Mouse (Mus musculus) ES-E14 (cell line): ENCODE data around the gene Hdac11. TPM values are rescaled to one million over a fixed set of nuclear protein-coding genes. Genes with fewer than 3 reads are reported as not detected.
A peak's percentile ranks its signal among the peaks of the same experiment; 100 is the strongest.

Source experiments
- DNase-seq: peaks from one replicate; pipeline ENCODE4 v3.0.0-alpha.2; 2013; ENCODE audit warnings: low read depth, low spot score
- H3K27ac ChIP-seq: 2 replicates; pipeline ENCODE4 v1.5.1; 2012; ENCODE audit warnings: low read depth, mild to moderate bottlenecking, low read length, moderate library complexity, mixed read lengths; ENCODE audit not compliant: poor library complexity, insufficient read depth, severe bottlenecking
- H3K36me3 ChIP-seq: 2 replicates; pipeline ENCODE4 v1.6.1; 2012; ENCODE audit warnings: mild to moderate bottlenecking, low read length, moderate library complexity, mixed read lengths; ENCODE audit not compliant: control insufficient read depth, poor library complexity, insufficient read depth, severe bottlenecking
- H3K4me1 ChIP-seq, 2 experiments: fragments of 150-350 bp in 1 of 2; sonication (generic) in 1 of 2; 2 replicates each; pipeline ENCODE4 v1.6.1; 2012; ENCODE audit warnings: low read length in 2 of 2, mild to moderate bottlenecking in 1 of 2, mixed read lengths in 1 of 2; ENCODE audit not compliant: control insufficient read depth in 2 of 2, insufficient read depth in 2 of 2, poor library complexity in 1 of 2
- H3K4me3 ChIP-seq, 2 experiments: fragments of 150-350 bp in 1 of 2; sonication (generic) in 1 of 2; 2 replicates each; pipeline ENCODE4 v1.5.1; 2012; ENCODE audit warnings: low read length in 2 of 2, low read depth in 1 of 2, mild to moderate bottlenecking in 1 of 2, mixed read lengths in 1 of 2; ENCODE audit not compliant: insufficient read depth in 1 of 2, poor library complexity in 1 of 2, severe bottlenecking in 1 of 2
- H3K9ac ChIP-seq: 2 replicates; pipeline ENCODE4 v1.6.1; 2012; ENCODE audit warnings: low read depth, mild to moderate bottlenecking, low read length, mixed read lengths; ENCODE audit not compliant: poor library complexity, insufficient read depth, severe bottlenecking
- H3K9me3 ChIP-seq: fragments of 150-350 bp; sonication (generic); 2 replicates; pipeline ENCODE4 v1.6.1; 2012; ENCODE audit warnings: low read depth, mild to moderate bottlenecking, low read length; ENCODE audit not compliant: control insufficient read depth, insufficient read depth
- CHD2 ChIP-seq: IDR thresholded peaks from 2 replicates; pipeline ENCODE4 v1.6.1; 2014; ENCODE audit warnings: mild to moderate bottlenecking, low read depth, low read length, inconsistent platforms
- HCFC1 ChIP-seq: IDR thresholded peaks from 2 replicates; pipeline ENCODE4 v1.6.1; 2012; ENCODE audit warnings: low read length, inconsistent platforms, borderline replicate concordance; ENCODE audit not compliant: insufficient read depth
- MAFK ChIP-seq: IDR thresholded peaks from 2 replicates; pipeline ENCODE4 v1.6.1; 2014; ENCODE audit warnings: mild to moderate bottlenecking, low read depth, low read length, inconsistent platforms; ENCODE audit not compliant: insufficient read depth
- ZC3H11A ChIP-seq: IDR thresholded peaks from 2 replicates; pipeline ENCODE4 v1.6.1; 2012; ENCODE audit warnings: low read depth, mild to moderate bottlenecking, inconsistent platforms, low read length, borderline replicate concordance
- ZNF384 ChIP-seq: IDR thresholded peaks from 2 replicates; pipeline ENCODE4 v1.6.1; 2012; ENCODE audit warnings: low read depth, low read length, inconsistent platforms
- in situ Hi-C, 2 experiments: fragments of 600-800 bp; cut with MboI; formaldehyde crosslinking; loops; one replicate each; pipeline ENCODE4 v1.15.1; 2025; ENCODE audit warnings: low sequenced_read_pairs in 2 of 2, inconsistent platforms in 1 of 2; ENCODE audit not compliant: unreplicated experiment in 2 of 2
- total RNA-seq: library from RNA; depleted of rRNA; stranded (reverse); fragments of 300-350 nt; gene quantifications from 2 replicates; pipeline ENCODE4 v1.2.3, GENCODE M21; 2012

Gene Hdac11
- total RNA-seq, 1 experiment, result 2.6 TPM

GRCm38 (mm10) chr6:91125228-91125585, 31.3 kb upstream of the Hdac11 start:
- no peak for TF ChIP-seq HCFC1
- in situ Hi-C loops, result no loop called here
- H3K36me3 ChIP-seq, result no peaks in the 10 kb centered on the region
- no peaks in the 10 kb centered on the region for H3K4me1 ChIP-seq
- no peak for DNase-seq
- no peaks in the 10 kb centered on the region for H3K9me3 ChIP-seq
- H3K27ac ChIP-seq, result no peak overlapping the region
- H3K9ac ChIP-seq, result no peak overlapping the region
- H3K4me3 ChIP-seq, result no peak overlapping the region

DNA sequence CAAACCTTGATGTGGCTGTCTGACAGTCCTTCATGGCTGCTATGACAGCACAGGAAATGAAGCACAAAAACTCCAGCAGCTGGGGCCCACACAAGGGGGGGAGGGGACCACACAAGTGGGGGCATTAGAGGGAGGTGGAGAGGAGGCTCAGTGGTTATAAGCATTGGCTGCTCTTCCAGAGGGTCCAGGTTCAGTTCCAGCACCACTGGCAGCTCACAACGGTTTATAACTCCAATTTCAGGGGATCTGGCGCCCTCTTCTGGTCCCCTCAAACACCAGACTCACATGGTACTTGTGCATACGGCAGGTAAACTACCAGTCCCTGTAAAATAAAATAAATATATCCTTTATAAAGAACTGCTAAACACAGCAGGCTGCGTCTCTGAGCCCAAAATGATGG, 27.5 kb upstream of the Hdac11 start:
- no peak overlapping the region for H3K9ac ChIP-seq
- H3K36me3 ChIP-seq, result no peaks in the 10 kb centered on the region
- H3K4me1 ChIP-seq, result no peaks in the 10 kb centered on the region
- TF ChIP-seq HCFC1, result no peak
- 0 out of 2 replicates have a peak, but pooled peaks have one; percentile 20 for TF ChIP-seq ZC3H11A
- no peak overlapping the region for H3K27ac ChIP-seq
- in situ Hi-C loops, result no loop called here
- no peak overlapping the region for H3K4me3 ChIP-seq
- H3K9me3 ChIP-seq, result no peaks in the 10 kb centered on the region
- DNase-seq, result no peak

DNA sequence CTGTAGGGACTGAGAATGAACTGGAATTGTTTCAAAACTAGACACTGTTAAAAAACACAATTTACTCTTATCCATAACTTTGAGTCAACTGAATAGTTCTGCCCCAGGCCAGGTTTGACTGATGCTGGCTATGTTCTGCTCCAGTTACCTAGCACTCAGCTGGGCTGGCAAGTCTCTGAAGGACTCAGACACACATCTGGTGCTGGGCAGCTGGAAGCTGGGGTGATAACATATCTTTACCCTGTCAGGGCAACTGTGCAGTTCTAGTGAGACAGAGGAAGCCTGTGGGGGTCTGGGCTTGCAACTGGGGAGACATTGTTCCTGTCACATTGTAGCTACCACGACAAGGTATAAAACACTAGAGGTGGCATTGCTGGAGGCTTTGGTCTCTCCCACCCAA, 25.6 kb upstream of the Hdac11 start:
- no peak for TF ChIP-seq MAFK
- TF ChIP-seq CHD2, result no peak
- TF ChIP-seq HCFC1, result no peak
- no peak for TF ChIP-seq ZNF384
- TF ChIP-seq ZC3H11A, result no peak
- Histone ChIP-seq H3K4me3 (no peak overlapping the region), H3K9me3 (no peaks in the 10 kb centered on the region), H3K27ac (no peak overlapping the region), H3K9ac (no peak overlapping the region), H3K4me1 (no peaks in the 10 kb centered on the region), H3K36me3 (no peaks in the 10 kb centered on the region)
- in situ Hi-C loops, result no loop called here
- DNase-seq, result no peak

GRCm38 (mm10) chr6:91137343-91137956, 19.0 kb upstream of the Hdac11 start:
- no peaks in the 10 kb centered on the region for H3K4me1 ChIP-seq
- no peaks in the 10 kb centered on the region for H3K9me3 ChIP-seq
- DNase-seq, result no peak
- in situ Hi-C loops, result no loop called here
- H3K4me3 ChIP-seq, result no peak overlapping the region
- TF ChIP-seq HCFC1 (no peak), MAFK (no peak), ZNF384 (no peak), CHD2 (no peak), ZC3H11A (no peak)
- H3K9ac ChIP-seq, result no peak overlapping the region
- no peaks in the 10 kb centered on the region for H3K36me3 ChIP-seq
- no peak overlapping the region for H3K27ac ChIP-seq

DNA sequence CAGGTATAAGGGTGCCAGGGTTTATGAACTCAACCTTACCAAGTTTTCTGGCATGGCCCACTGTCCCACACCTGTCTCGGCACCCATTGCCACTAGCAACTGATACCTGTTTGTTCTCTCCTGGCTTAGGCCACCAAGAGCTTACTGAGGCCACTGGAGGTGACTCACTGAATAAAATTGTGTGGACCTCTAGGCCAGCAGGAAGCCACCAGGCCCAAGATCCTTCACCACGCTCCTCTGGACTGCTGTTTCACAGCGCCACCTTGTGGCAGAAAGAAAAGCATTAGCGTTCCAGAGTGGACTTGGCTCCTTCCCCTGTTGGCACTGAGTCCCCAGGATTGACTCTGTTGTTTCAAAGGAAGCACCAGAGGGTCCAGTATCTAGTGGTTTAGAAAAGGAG, 16.6 kb upstream of the Hdac11 start:
- TF ChIP-seq MAFK (no peak), CHD2 (no peak), ZNF384 (no peak), ZC3H11A (peak; percentile 59; the same call in 1 of the 2 replicates), HCFC1 (0 out of 2 replicates have a peak, but pooled peaks have one; percentile 25)

More for the DNA sequence above, 16.6 kb upstream of the Hdac11 start:
- H3K9me3 ChIP-seq, result no peaks in the 10 kb centered on the region
- no peaks in the 10 kb centered on the region for H3K4me1 ChIP-seq
- no peak for DNase-seq
- H3K4me3 ChIP-seq, result no peak overlapping the region
- no peaks in the 10 kb centered on the region for H3K36me3 ChIP-seq
- H3K9ac ChIP-seq, result no peak overlapping the region
- no peak overlapping the region for H3K27ac ChIP-seq
- in situ Hi-C loops, result no loop called here
